Mouse (Mus musculus) kidney, adult 2 months (tissue): ENCODE results near the gene Inhbe.

ENCODE experiments used
- CTCF ChIP-seq: fragments of 200-500 bp; conservative IDR thresholded peaks from 2 replicates; pipeline ENCODE4 v1.5.1; 2011; ENCODE audit warnings: low read depth, mild to moderate bottlenecking, control low read depth, low read length, moderate library complexity, mixed read lengths; ENCODE audit not compliant: insufficient read depth, insufficient read length
- POLR2A ChIP-seq: fragments of 200-500 bp; IDR thresholded peaks from one replicate; pipeline ENCODE4 v1.6.1; 2011; ENCODE audit warnings: low read depth, low read length, control low read depth

DNA sequence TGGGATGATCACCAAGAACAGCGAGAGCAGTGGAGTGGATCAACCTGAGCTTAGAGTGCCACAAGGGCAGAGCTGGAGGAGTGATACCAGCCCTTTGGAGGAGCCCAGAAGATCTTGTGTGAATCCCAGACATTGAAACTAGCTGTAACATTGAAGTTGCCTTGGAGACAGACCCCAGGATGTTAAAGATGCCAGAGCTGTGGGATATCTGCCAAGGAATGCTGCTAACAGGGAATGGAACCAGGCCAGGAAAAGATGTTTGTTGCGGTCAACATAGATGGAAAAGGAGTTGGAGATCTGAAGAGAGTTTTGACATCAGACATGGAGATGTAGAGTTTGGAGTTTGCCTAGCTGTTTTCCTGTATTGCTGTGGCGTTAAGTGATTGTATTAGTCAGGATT is 8.0 kb downstream of the Inhbe start:
- TF ChIP-seq CTCF, result no peak
- no peak for TF ChIP-seq POLR2A
